Mouse (Mus musculus): ENCODE measurements around the gene Ndufaf2.

DNA sequence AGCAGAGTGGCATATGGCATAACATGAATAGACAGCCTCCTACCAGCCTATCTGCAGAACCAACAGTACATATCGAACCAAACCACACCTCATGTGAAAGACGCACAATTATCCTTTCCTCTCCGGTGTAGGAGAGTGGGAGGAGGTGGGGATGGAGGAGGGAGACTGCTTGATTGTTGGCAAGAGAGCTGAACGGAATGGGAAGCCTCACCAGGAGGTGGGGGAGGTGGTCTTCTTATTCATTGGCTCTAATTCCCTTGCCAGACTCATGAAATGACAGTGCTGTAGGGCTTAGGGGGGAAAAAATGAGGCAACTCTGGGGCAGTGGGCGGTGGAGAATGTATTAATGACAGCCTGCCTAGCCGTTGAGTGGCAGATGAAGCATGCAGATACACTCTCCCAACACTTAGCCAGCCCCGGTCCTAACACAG is 188.4 kb downstream of the Ndufaf2 start:
- TF ChIP-seq CTCF (IDR thresholded peaks at IDR 0.05; ENCODE audit: extremely low read depth, insufficient read depth, insufficient read length, insufficient replicate concordance) (no peak), POLR2A (IDR thresholded peaks at IDR 0.05; ENCODE audit: low read depth, low read length) (no peak)
